Mouse (Mus musculus) forebrain, embryonic 14.5 days (tissue): Measurements from ENCODE around the gene Pdss2. TPM values are rescaled to one million over a fixed set of nuclear protein-coding genes. Genes with fewer than 3 reads are reported as not detected.

Experiments
- ATAC-seq: fragments of 200-750 bp; cut with Nextera tagmentation; 2 replicates; pipeline ENCODE4 v1.8.0; 2017; ENCODE audit warnings: mild to moderate bottlenecking, moderate library complexity
- DNase-seq: peaks from one replicate; pipeline ENCODE4 v3.0.0-alpha.2; 2015; ENCODE audit warnings: low spot score
- H3K27ac ChIP-seq: fragments of 300-500 bp; sonication (generic); 2 replicates; pipeline ENCODE4 v1.5.1; 2014; ENCODE audit warnings: low read depth, mild to moderate bottlenecking, control low read depth, low read length, moderate library complexity
- H3K27me3 ChIP-seq: fragments of 300-500 bp; sonication (generic); replicated peaks from 2 replicates; pipeline ENCODE4 v1.6.1; 2014; ENCODE audit warnings: low read length, control low read depth, mixed read lengths; ENCODE audit not compliant: control insufficient read depth, insufficient read depth
- H3K36me3 ChIP-seq: fragments of 300-500 bp; sonication (generic); 2 replicates; pipeline ENCODE4 v1.6.1; 2014; ENCODE audit warnings: low read length, control low read depth; ENCODE audit not compliant: control insufficient read depth, insufficient read depth
- H3K4me1 ChIP-seq: fragments of 300-500 bp; sonication (generic); 2 replicates; pipeline ENCODE4 v1.6.1; 2014; ENCODE audit warnings: antibody characterized with exemption, low read length, control low read depth; ENCODE audit not compliant: control insufficient read depth, insufficient read depth
- H3K4me2 ChIP-seq: fragments of 300-500 bp; sonication (generic); 2 replicates; pipeline ENCODE4 v1.6.1; 2014; ENCODE audit warnings: mild to moderate bottlenecking, control low read depth, low read length
- H3K4me3 ChIP-seq: fragments of 300-500 bp; sonication (generic); 2 replicates; pipeline ENCODE4 v1.5.1; 2014; ENCODE audit warnings: low read depth, low read length, control low read depth
- H3K9ac ChIP-seq: fragments of 300-500 bp; sonication (generic); 2 replicates; pipeline ENCODE4 v1.6.1; 2014; ENCODE audit warnings: mild to moderate bottlenecking, low read length, control low read depth, moderate library complexity
- H3K9me3 ChIP-seq: fragments of 300-500 bp; sonication (generic); replicated peaks from 2 replicates; pipeline ENCODE4 v1.6.1; 2016; ENCODE audit warnings: low read length, control low read depth, mixed read lengths; ENCODE audit not compliant: control insufficient read depth
- WGBS: fragments of 180-500 bp; shearing (Covaris S2); extraction: QIAGEN DNeasy Blood & Tissue Kit; methylation state at CpG from one replicate; pipeline ENCODE4 v1.1.7; 2014; 5-methylcytosine and 5-hydroxymethylcytosine counted together
- polyA plus RNA-seq: library from polyadenylated mRNA; unstranded; fragments of >200 nt; fragmentation: Nextera tagmentation; extraction: Ambion mirVana; gene quantifications from 2 replicates; pipeline ENCODE4 v1.2.1, GENCODE M21; 2014

Pdss2 gene
- polyA plus RNA-seq, 1 experiment from 2014 or later, result 13.3 TPM

GRCm38 (mm10) chr10:43439492-43439941, 218.2 kb downstream of the Pdss2 start:
- no peak overlapping the region for H3K4me3 ChIP-seq
- peak overlapping the region; percentile 2; the same call in 1 of the 2 replicates for H3K4me2 ChIP-seq
- WGBS, result 1% methylated on average over 7 of the region's 7 CpGs
- no peaks in the 10 kb centered on the region for H3K36me3 ChIP-seq
- no peak overlapping the region for H3K9ac ChIP-seq
- peaks cover 13% of the 10 kb centered on the region for H3K4me1 ChIP-seq
- no peaks in the 10 kb centered on the region for H3K27me3 ChIP-seq
- ATAC-seq (peak; percentile 83), DNase-seq (peak; percentile 81)
- peak overlapping the region; percentile 82 for H3K27ac ChIP-seq
- no peaks in the 10 kb centered on the region for H3K9me3 ChIP-seq

- Histone ChIP-seq H3K27ac (peak overlapping the region; percentile 78), H3K27me3 (no peaks in the 10 kb centered on the region), H3K9me3 (no peaks in the 10 kb centered on the region), H3K4me1 (peaks cover 13% of the 10 kb centered on the region), H3K9ac (no peak overlapping the region), H3K4me3 (no peak overlapping the region), H3K4me2 (peak overlapping the region; percentile 2; the same call in 1 of the 2 replicates), H3K36me3 (no peaks in the 10 kb centered on the region)
- DNase-seq (peak; percentile 58), ATAC-seq (peak; percentile 35)
- WGBS, result 14% methylated on average over 13 of the region's 13 CpGs
Observed at GRCm38 (mm10) chr10:43440050-43440449, 218.8 kb downstream of the Pdss2 start.

- ATAC-seq, result no peak
Observed at GRCm38 (mm10) chr10:43440981-43441740, 219.9 kb downstream of the Pdss2 start.

GRCm38 (mm10) chr10:43448656-43449055, 227.4 kb downstream of the Pdss2 start:
- 90% methylated on average over 3 of the region's 3 CpGs for WGBS
- Histone ChIP-seq H3K4me3 (no peak overlapping the region), H3K27ac (no peak overlapping the region), H3K4me2 (no peak overlapping the region), H3K4me1 (peaks cover 3% of the 10 kb centered on the region; the same call in 1 of the 2 replicates), H3K9me3 (no peaks in the 10 kb centered on the region), H3K36me3 (no peaks in the 10 kb centered on the region), H3K9ac (no peak overlapping the region), H3K27me3 (no peaks in the 10 kb centered on the region)
- no peak for ATAC-seq
- DNase-seq, result no peak

More at GRCm38 (mm10) chr10:43440981-43441740, 219.9 kb downstream of the Pdss2 start:
- 68% methylated on average over 15 of the region's 15 CpGs for WGBS
- H3K9ac ChIP-seq, result no peak overlapping the region
- H3K27me3 ChIP-seq, result no peaks in the 10 kb centered on the region
- no peaks in the 10 kb centered on the region for H3K9me3 ChIP-seq
- peak overlapping the region; percentile 78; the same call in 1 of the 2 replicates for H3K27ac ChIP-seq
- DNase-seq, result no peak
- no peaks in the 10 kb centered on the region for H3K36me3 ChIP-seq
- H3K4me2 ChIP-seq, result no peak overlapping the region
- H3K4me1 ChIP-seq, result peaks cover 13% of the 10 kb centered on the region
- H3K4me3 ChIP-seq, result no peak overlapping the region

- DNase-seq, result peak; percentile 93
- Histone ChIP-seq H3K36me3 (no peaks in the 10 kb centered on the region), H3K4me1 (peaks cover 3% of the 10 kb centered on the region; the same call in 1 of the 2 replicates), H3K4me3 (peak overlapping the region; percentile 4; the same call in 1 of the 2 replicates), H3K27me3 (no peaks in the 10 kb centered on the region), H3K9me3 (no peaks in the 10 kb centered on the region), H3K27ac (no peak overlapping the region), H3K4me2 (peak overlapping the region; percentile 38), H3K9ac (peak overlapping the region; percentile 38; the same call in 1 of the 2 replicates)
- 27% methylated on average over 16 of the region's 16 CpGs for WGBS
- peak; percentile 96 for ATAC-seq
Observed at GRCm38 (mm10) chr10:43451848-43452662, 230.8 kb downstream of the Pdss2 start.

GRCm38 (mm10) chr10:43452663-43452996, 231.3 kb downstream of the Pdss2 start:
- peak overlapping the region; percentile 38; the same call in 1 of the 2 replicates for H3K9ac ChIP-seq
- H3K9me3 ChIP-seq, result no peaks in the 10 kb centered on the region
- ATAC-seq (no peak), DNase-seq (no peak)
- no peak overlapping the region for H3K4me3 ChIP-seq
- WGBS, result 16% methylated on average over 5 of the region's 5 CpGs
- peak overlapping the region; percentile 38 for H3K4me2 ChIP-seq
- no peaks in the 10 kb centered on the region for H3K36me3 ChIP-seq
- no peak overlapping the region for H3K27ac ChIP-seq
- peaks cover 3% of the 10 kb centered on the region; the same call in 1 of the 2 replicates for H3K4me1 ChIP-seq
- H3K27me3 ChIP-seq, result no peaks in the 10 kb centered on the region

- Histone ChIP-seq H3K4me3 (no peak overlapping the region), H3K9ac (no peak overlapping the region), H3K9me3 (no peaks in the 10 kb centered on the region), H3K36me3 (no peaks in the 10 kb centered on the region), H3K4me1 (peaks cover 3% of the 10 kb centered on the region; the same call in 1 of the 2 replicates), H3K4me2 (no peak overlapping the region), H3K27me3 (no peaks in the 10 kb centered on the region), H3K27ac (no peak overlapping the region)
- ATAC-seq (no peak), DNase-seq (no peak)
- WGBS, result 78% methylated on average over 1 of the region's 1 CpGs
Observed at GRCm38 (mm10) chr10:43454219-43454618, 232.9 kb downstream of the Pdss2 start.

- no peaks in the 10 kb centered on the region for H3K9me3 ChIP-seq
- no peak overlapping the region for H3K9ac ChIP-seq
- H3K36me3 ChIP-seq, result no peaks in the 10 kb centered on the region
- DNase-seq (no peak), ATAC-seq (no peak)
- whole genome bisulfite sequencing, result 95% methylated on average over 3 of the region's 3 CpGs
- H3K4me1 ChIP-seq, result peaks cover 3% of the 10 kb centered on the region; the same call in 1 of the 2 replicates
- H3K4me2 ChIP-seq, result no peak overlapping the region
- H3K27me3 ChIP-seq, result no peaks in the 10 kb centered on the region
- no peak overlapping the region for H3K4me3 ChIP-seq
- no peak overlapping the region for H3K27ac ChIP-seq
Observed at GRCm38 (mm10) chr10:43454671-43455070, 233.4 kb downstream of the Pdss2 start.
